Mouse (Mus musculus) urinary bladder, postnatal 14 days (tissue): ENCODE measurements around the gene Fgf3.
"Not testable (repeated sequence)": the region's sequence is repeated elsewhere in the genome, so short reads cannot be mapped to it uniquely, and the experiment has no call there.

Experiments
- DNase-seq: peaks from one replicate; pipeline ENCODE4 v3.0.0; 2021; ENCODE audit warnings: low spot score

Fgf3 gene

DNA sequence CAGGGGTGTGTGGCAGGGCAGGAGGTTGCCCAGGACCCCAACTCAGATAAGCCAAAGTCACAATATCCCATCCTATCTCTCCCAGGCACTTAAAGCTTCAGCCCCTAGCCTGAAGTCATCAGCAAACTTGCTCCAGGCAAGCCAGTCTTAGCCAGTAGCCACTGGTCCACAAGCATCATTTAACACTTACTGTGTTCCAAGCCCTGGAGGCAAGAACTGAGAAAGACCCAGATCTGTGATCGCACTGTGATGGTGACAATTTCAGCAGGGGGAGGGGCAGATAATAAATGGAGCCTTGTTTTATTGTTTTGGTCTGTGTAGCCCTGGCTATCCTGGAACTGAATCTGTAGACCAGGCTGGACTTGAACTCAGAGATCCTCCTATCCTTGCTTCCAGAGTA is 20.8 kb downstream of the Fgf3 start:
- DNase-seq = no peak

DNA sequence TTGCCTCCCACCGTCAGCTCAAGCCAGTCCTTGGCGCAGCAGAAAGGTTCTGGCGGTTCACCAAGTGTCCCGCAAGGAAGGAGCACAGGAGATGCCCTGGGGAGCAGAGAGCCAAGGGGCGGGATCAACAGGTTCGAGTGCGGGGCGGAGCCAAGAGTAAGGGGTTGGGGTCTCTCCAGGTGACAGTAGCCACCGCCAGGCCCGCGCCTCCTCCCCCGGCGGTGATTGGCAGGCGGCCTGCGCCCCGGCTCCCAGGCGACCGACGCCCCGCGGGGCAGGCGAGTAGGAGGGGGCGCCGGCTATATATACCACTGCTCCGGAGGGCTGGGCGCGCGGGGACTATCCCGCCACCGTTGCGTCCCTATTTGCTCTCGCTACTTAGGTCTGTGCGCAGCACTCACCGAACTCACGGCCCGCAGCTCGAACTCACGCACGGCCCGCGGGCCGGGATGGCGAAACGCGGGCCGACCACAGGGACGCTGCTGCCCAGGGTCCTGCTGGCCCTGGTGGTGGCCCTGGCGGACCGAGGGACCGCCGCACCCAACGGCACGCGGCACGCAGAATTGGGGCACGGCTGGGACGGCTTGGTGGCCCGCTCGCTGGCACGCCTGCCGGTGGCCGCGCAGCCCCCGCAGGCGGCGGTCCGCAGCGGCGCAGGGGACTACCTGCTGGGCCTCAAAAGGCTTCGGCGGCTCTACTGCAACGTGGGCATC is 23.3 kb downstream of the Fgf3 start:
- DNase-seq = no peak

DNA sequence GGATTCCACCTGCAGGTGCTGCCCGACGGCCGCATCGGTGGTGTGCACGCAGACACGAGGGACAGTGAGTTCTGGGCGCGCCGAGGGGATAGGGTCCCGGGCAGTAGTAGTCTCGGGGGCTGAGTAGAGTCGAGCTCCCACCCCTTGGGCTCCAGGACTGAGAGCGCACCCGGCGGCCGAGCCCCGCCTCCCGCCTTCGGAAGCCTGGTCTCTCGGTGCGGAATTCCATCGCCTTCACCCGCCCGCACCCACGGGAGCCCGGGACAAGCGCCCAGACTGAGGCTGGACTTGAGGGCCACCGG is 23.8 kb downstream of the Fgf3 start:
- no peak for DNase-seq

DNA sequence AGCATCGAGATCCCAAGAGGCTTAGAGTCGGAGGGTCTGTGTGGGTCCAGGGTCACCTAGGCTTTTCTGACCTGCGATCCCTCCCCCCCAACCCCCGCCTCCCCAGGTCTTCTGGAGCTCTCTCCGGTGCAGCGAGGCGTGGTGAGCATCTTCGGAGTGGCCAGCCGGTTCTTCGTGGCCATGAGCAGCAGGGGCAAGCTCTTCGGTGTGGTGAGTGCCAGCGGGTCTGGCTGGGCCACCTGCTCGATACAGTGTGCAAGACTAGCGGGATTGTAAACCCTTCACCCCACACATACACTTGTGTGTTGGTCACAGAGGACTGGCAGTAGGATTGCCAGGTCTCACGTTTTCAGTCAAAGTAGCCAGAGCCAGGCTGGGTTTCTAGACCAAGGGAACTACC is 24.2 kb downstream of the Fgf3 start:
- no peak for DNase-seq

DNA sequence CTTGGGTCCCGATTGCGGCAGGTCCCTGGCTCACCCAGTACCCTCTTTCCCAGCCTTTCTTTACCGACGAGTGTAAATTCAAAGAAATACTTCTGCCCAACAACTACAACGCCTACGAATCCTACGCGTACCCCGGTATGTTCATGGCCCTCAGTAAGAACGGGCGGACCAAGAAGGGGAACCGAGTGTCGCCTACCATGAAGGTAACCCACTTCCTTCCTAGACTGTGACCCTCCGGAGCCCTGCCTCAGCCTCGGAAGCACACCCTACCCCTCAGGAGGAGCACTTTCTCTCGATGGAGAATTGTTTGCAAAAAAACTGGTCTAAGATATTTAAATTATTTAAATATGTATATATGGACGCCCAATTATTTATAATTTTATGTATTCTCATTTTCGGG is 24.8 kb downstream of the Fgf3 start:
- DNase-seq = no peak

DNA sequence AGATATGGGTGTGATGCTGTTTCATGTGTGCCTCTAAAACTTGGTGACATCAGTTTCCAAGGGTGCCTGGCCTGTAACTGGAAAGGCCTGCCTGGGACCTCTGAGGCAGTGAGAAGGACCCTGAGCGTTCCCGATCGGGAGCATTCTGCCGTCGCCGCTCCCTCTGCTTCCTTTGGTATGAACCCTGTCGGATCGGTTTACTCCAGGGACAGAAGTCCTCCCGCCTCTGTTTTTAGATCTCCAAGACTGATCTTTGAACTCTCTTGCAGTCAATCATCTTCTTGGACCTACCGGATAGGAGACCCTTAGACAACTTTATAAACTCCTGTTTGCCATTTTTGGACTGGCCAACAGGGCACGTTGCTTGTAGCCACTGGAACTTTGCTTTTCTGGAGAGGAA is 25.3 kb downstream of the Fgf3 start:
- no peak for DNase-seq

DNA sequence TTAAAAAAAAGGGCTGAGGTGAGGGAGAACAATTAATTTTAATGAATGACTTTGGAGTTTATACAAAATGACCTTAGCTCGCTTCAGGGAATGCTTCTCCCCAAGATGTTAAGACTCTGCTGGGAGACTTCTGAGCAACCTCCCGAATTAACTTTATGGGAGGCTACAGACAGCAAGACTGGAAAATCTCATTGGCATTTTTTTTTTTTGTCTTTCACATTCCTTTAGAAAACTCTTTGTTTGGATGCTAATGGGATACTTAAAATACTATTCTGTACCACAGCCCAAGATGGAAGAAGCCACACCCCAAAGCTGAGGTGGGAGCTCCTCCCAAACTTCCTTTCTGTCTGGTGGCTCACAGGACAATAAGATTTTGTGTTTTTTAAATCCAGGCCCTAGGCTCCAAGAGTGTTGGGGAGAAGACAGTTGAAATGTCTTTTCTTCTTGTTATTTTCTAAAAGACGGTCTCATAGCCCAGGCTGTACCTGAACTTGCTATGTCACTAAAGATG is 26.3 kb downstream of the Fgf3 start:
- no peak for DNase-seq

DNA sequence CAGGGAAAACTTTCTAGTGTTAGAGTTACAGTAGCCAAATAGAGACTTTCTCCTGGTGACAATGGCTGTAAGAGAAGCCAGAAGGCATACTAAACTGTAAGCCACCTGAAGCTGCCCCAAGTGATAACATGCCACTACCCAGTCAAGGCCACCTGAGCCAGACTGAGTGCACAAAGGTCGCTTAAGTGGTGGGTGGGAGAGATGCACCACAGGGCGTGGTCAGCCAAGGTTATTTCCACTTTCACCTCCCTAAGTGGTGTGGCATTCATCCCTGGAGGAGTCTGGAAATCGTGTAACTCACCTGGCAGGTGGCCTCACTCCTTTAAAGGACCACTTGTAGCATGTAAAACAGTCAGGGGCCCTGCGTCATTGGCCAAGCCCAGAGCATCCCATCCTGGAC is 29.3 kb downstream of the Fgf3 start:
- no peak for DNase-seq

DNA sequence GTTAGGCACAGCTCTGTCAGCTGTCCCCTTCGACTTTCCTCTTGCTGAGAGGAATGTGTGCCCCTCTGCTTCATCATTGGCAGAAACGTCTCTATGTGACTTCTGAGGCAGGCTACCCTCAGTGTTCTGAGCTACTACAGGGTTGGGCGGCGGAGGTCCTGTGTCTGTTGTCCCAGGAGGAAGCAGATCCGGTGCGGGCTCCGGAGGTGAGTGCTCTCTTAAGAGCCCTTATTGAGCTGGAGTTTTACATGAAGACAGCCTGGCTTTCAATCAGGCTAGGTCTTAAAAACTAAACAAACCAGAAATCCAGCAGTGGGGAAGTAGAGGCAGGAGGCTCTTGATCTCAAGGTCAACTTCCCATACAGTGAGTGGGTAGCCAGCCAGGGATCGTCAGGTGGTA is 29.7 kb downstream of the Fgf3 start:
- no peak for DNase-seq

DNA sequence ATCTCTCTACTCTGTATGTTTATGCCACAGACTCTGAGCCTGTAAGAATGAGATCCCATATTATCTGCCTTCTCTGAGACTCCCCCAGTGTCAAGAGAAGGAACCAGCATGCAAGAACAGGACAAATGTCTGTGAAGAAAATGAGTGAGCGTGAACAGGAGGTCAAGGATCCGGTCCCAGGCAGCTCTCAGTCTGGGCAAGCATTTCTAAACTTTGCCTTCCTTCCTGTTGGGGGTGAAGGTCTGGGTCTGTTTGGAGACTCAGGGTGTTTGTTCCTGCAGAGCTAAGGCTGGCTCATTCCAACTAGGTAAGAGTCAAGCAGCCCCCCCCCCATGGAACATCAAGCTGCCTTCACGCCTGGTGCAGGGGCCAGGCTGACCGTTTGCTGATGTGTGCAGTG is 34.5 kb downstream of the Fgf3 start:
- DNase-seq = no peak

DNA sequence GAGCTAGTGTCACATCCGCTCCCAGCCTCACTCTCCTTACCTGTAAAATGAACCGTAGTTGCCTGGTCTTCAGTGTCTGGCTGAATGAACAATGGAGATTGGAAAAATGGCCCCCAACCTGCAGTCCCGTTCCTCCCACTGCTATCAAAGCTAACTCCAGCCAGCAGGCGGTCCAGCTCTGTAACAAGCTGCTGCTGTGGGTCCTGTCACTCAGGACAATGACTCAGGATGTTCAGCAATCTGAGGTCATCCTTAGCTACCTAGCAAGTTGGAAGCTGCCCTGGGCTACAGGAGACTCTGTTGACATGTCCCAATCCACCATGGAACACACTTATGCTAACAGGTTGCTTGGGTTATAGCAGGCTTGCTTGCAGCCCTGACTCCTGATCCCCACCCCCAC is 35.3 kb downstream of the Fgf3 start:
- no peak for DNase-seq

DNA sequence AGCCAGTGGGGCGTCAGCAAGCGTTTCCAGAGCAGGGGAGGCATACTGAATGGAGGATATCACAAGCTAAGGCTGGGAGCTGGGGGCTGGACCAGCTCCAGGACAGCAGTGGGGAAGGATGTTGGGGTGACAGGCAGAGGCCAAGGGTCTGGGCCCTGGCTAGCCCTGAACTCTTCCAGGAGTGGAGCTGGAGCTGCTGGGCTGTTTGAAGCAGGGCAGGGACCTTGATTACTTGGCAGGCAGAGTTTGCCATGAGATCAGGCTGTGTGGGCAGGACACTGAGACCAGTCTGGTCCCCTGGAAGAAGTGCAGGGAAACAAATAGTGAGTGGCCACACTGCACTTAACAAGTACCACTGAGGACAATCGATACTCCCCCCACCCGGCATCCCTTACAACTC is 36.3 kb downstream of the Fgf3 start:
- no peak for DNase-seq

DNA sequence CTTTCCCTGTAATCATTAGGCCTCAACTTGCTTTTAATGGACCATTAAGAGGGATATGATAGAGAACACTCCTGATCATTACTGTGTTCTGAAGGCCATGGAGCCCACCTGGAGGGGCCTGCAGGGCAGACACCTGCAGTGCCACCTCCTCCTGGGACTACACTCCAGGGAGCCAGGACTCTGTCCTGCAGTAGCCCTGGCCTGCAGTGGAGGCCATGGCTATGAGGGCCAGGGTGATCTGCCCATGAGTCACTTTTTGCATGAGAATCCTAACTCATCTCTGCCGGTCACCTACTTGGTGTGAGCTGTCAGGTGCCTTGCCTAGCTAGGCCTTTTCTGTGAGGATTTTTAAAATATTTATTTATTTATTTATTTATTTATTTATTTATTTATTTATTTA is 40.5 kb downstream of the Fgf3 start:
- DNase-seq = no peak

DNA sequence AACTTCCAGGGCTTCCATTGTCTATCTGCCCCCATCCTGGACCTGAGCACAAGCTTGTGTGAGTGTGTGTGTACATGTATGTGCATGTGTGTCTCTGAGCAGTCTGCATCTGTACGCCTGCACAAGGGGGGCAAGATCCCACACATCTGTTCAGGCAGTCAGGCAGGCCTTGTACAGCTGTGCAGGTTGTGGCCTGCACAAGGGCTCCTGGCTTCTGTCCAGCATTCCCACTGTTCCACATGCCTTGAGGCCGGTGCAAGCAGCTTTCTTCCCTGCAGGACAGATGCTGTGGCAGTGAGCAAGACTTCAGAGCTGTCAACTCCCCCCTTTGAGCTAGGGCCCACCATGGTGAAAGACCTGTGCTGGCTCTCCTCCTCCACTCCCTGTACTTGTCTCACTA is 45.2 kb downstream of the Fgf3 start:
- peak; percentile 25 for DNase-seq

DNA sequence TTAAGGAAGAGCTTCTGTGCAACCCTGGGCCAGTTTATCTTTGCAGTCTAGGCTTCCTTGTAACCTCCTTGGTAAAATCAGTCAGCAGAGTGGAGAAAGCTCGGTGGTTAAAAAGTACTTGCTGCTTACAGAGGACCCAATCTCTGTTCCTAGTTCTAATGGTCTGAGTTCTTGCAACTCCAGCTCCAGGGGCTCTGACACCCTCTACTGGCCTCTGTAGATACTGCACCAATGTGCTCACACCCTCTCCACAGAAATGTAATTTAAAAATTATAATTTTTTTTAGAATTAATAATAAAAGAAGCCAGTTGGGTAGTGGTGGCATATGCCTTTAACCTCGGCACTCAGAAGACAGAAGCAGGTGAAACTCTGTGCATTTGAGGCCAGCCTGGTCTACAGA is 49.8 kb downstream of the Fgf3 start:
- no peak for DNase-seq

DNA sequence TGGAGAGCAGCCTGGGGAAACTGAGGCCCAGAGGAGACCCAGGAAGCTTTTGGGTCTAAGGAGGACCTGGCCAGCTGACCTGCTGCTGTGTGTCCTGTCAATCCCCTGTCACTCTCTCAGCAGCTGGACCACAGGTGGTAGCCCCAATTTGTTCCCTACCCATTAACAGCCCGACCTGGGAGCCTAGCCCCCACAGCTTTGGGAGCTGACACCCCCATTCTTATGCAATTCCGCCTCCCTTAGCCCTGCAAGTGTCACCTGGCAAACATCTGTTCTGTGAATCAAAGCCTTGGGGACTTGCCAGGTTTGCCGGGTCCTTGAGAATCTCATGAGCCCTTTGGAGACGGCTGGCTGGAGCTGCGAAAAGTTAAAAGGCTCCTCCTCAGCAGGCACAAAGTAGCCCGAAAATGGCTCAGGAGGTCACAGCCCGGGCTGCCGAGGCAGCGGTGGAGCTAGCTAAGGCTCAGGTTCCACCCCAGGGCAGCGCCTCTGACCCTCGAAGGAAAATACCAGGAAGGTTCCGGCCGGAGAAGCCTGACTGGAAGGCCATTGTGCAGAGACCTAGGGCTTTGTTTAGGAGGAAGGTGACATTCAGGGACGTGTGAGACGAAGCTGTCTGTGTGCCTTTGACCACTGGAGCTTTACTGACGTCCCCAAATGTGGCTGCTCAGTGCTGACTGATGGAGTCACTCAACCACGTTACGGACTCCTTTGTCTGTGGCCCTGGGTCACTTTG is 50.8 kb downstream of the Fgf3 start:
- no peak for DNase-seq

DNA sequence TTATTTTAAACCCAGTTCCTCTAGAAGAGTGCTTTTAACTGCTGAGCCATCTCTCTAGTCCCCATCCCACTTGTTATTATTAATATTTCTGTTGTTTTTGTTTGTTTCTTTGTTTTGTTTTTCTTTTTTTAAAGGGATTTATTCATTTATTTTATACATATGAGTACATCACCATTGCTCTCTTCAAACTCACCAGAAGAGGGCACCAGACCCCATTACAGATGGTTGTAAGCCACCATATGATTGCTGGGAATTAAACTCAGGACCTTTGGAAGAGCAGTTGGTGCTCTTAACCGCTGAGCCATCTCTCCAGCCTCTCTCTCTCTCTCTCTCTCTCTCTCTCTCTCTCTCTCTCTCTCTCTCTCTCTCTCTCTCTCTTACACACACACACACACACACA is 52.8 kb downstream of the Fgf3 start:
- DNase-seq = not testable (repeated sequence)

DNA sequence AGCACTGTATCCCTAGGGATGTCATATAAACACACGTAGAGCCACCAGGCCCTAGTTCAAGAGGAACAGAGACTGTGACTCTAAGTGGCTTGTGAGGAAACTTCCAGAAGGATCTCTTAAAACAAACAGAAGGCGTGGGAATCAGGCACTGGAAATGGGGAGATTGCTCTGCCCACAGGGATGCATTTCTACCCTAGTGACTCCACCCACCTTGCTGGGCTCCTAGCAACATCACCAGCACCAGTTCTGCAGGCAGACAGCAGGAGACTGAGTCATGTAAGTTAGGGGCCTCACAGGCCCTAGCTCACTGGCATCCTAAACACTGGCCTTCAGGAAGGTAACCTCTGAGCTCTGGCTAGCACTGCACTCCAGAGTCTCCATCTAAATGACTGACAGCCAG is 54.0 kb downstream of the Fgf3 start:
- DNase-seq = no peak

DNA sequence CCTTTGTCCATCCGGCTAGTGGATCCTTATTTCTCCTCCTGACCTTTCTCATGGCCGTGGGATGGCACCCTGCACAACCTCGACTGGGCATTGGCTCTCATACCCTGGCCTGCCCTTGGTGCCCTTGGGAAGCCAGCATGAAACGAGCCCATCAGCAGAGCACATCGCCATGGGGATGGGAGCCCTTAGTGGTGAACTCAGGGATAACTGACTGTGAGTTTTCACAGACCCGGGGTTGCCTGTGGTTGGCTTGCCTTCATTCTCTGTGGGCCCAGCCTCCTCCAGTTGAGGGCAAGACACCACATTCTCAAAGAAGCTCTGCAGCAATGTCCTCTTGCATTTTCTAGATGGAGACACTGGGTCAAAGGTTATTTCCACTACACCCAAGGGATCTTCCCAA is 54.4 kb downstream of the Fgf3 start:
- no peak for DNase-seq
